Mouse (Mus musculus): ENCODE results near the gene Srm. TPM values are rescaled to one million over a fixed set of nuclear protein-coding genes. Genes with fewer than 3 reads are reported as not detected.

Gene Srm
- polyA plus RNA-seq, 1 experiment from 2014 or later: 236 TPM

Other genes starting within 250 kb of the Srm start
- 26.2 and 28.3 TPM in 2 replicates for gene Ubiad1, start 146.7 kb upstream of the Srm start, polyA plus RNA-seq (2016; fragmentation: Nextera tagmentation; extraction: Ambion mirVana)
- gene Mtor, start 142.9 kb upstream of the Srm start, polyA plus RNA-seq (2016; fragmentation: Nextera tagmentation; extraction: Ambion mirVana): 20.8 and 25.6 TPM in 2 replicates
- 0.16 and 0.21 TPM in 2 replicates for gene Angptl7, start 91.0 kb upstream of the Srm start, polyA plus RNA-seq (2016; fragmentation: Nextera tagmentation; extraction: Ambion mirVana)
- gene Exosc10, start 33.1 kb upstream of the Srm start, polyA plus RNA-seq (2016; fragmentation: Nextera tagmentation; extraction: Ambion mirVana): 96.2 and 98.8 TPM in 2 replicates
- gene Masp2, start 11.1 kb downstream of the Srm start, polyA plus RNA-seq (2016; fragmentation: Nextera tagmentation; extraction: Ambion mirVana): 0.12 and 0.45 TPM in 2 replicates
- 427 and 457 TPM in 2 replicates for gene Tardbp, start 35.5 kb downstream of the Srm start, polyA plus RNA-seq (2016; fragmentation: Nextera tagmentation; extraction: Ambion mirVana)
- gene Gm572, start 51.8 kb downstream of the Srm start, polyA plus RNA-seq (2016; fragmentation: Nextera tagmentation; extraction: Ambion mirVana): 0.09 TPM in 1 of 2 replicates, not detected in the other
- gene Casz1, start 212.9 kb downstream of the Srm start, polyA plus RNA-seq (2016; fragmentation: Nextera tagmentation; extraction: Ambion mirVana): 2.9 and 6.3 TPM in 2 replicates

Measured in midbrain, embryonic 10.5 days (tissue).